Mouse (Mus musculus): ENCODE measurements at regions not wholly inside any gene's neighbourhood (a gene's known extent, or its start where the extent isn't known, plus 50 kb on each side); places are given as distances from the start of the nearest gene placed in this dataset.

GRCm38 (mm10) chr9:90494888-90495287, 224.3 kb upstream of the Tbc1d2b start:
- H3K4me1 ChIP-seq (ENCODE audit: control insufficient read depth, insufficient read depth, low read length) = no peaks in the 10 kb centered on the region
- H3K4me3 ChIP-seq (ENCODE audit: low read depth, low read length) = no peak overlapping the region
- H3K9me3 ChIP-seq (ENCODE audit: control insufficient read depth, low read length) = no peaks in the 10 kb centered on the region
- no peak overlapping the region for H3K27ac ChIP-seq (replicated peaks; ENCODE audit: low read depth, low read length)
- no peak for DNase-seq (ENCODE audit: low spot score)
- H3K36me3 ChIP-seq (ENCODE audit: control insufficient read depth, insufficient read depth, low read length) = no peaks in the 10 kb centered on the region
- H3K9ac ChIP-seq (ENCODE audit: low read depth, low read length) = no peak overlapping the region
- no peak for ATAC-seq (ENCODE audit: low read depth)
- H3K4me2 ChIP-seq (ENCODE audit: low read depth, low read length) = no peak overlapping the region
- WGBS = 66% methylated on average over 1 of the region's 1 CpGs
- H3K27me3 ChIP-seq (replicated peaks; ENCODE audit: control insufficient read depth, insufficient read depth, low read length) = no peaks in the 10 kb centered on the region

DNA sequence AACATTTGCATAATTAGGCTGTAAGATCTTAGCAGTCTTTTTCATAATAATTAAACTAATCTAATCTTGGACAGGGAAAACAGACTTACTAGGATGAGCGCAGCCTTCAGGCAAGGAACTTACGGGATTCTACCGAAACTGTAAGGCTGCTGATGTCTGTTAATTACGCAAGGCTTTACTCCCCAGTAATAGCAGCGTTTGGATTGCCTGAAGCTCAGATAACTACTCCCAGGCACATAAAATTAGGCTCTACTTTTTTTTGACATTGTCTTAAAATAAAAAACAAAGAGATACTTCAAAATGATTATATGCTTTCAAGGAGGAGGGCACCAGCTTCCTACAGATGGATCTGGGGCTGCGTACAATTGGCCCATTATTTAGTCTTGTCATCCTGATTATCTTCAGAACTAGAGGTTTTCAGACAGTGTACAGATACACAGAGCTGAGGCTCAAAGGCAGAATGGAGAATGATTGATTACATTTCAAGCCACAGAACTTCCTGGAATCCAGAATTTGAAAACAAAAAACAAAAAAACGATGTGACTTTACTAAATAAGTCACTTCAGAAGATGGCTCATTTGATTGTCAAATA, 220.1 kb upstream of the Tbc1d2b start:
- Histone ChIP-seq H3K4me3 (ENCODE audit: low read depth, low read length) (no peak overlapping the region), H3K27me3 (replicated peaks; ENCODE audit: control insufficient read depth, insufficient read depth, low read length) (no peaks in the 10 kb centered on the region), H3K27ac (replicated peaks; ENCODE audit: low read depth, low read length) (no peak overlapping the region), H3K9me3 (ENCODE audit: control insufficient read depth, low read length) (no peaks in the 10 kb centered on the region), H3K4me2 (ENCODE audit: low read depth, low read length) (no peak overlapping the region), H3K36me3 (ENCODE audit: control insufficient read depth, insufficient read depth, low read length) (no peaks in the 10 kb centered on the region), H3K4me1 (ENCODE audit: control insufficient read depth, insufficient read depth, low read length) (no peaks in the 10 kb centered on the region), H3K9ac (ENCODE audit: low read depth, low read length) (no peak overlapping the region)
- DNase-seq (ENCODE audit: low spot score) (no peak), ATAC-seq (ENCODE audit: low read depth) (no peak; the same call in 1 of the 2 replicates)
- 40% methylated on average over 7 of the region's 7 CpGs for whole genome bisulfite sequencing

DNA sequence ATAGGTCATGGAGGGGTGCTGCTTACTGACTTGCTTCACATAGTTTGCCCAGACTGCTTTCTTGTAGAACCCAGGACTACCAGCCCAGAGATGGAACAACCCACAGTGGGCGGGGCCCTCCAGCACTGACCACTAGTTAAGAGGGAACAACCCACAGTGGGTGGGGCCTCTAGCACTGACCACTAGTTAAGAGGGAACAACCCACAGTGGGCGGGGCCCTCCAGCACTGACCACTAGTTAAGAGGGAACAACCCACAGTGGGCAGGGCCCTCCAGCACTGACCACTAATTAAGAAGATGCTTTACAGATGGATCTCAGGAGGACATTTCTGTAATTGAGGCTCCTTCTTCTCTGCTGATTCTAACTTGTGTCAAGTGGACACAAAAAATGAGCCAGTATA, 180.0 kb upstream of the Tbc1d2b start:
- Histone ChIP-seq H3K9me3 (ENCODE audit: control insufficient read depth, low read length) (0 out of 2 replicates have a peak, but pooled peaks cover 3% of the 10 kb centered on the region), H3K4me2 (ENCODE audit: low read depth, low read length) (no peak overlapping the region), H3K4me3 (ENCODE audit: low read depth, low read length) (no peak overlapping the region), H3K4me1 (ENCODE audit: control insufficient read depth, insufficient read depth, low read length) (no peaks in the 10 kb centered on the region), H3K27ac (replicated peaks; ENCODE audit: low read depth, low read length) (no peak overlapping the region), H3K36me3 (ENCODE audit: control insufficient read depth, insufficient read depth, low read length) (no peaks in the 10 kb centered on the region), H3K9ac (ENCODE audit: low read depth, low read length) (no peak overlapping the region), H3K27me3 (replicated peaks; ENCODE audit: control insufficient read depth, insufficient read depth, low read length) (no peaks in the 10 kb centered on the region)
- no peak for DNase-seq (ENCODE audit: low spot score)
- ATAC-seq (ENCODE audit: low read depth) = no peak
- WGBS = 95% methylated on average over 2 of the region's 2 CpGs

DNA sequence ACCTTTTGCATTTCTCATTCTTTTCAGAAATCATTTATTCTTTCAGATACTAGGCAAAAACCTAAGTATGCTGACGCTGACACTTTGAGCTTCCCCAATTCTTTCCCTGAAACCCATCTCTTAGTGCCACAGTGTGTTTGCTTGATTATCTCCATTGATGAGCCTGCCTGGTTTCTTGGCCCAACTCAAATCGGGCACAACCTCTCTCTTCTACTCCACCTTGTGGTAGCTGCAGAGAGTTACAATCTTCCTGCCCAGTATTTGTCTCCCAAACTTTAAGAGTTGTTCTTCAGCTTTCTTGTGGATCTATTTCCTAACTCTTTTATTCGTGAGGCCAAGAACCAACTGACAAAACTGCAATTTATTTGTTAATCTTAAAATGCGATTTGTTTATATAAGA, 176.4 kb upstream of the Tbc1d2b start:
- H3K9ac ChIP-seq (ENCODE audit: low read depth, low read length) = no peak overlapping the region
- 20% methylated on average over 4 of the region's 4 CpGs for WGBS
- ATAC-seq (ENCODE audit: low read depth) (no peak), DNase-seq (ENCODE audit: low spot score) (peak; percentile 36)
- H3K27ac ChIP-seq (replicated peaks; ENCODE audit: low read depth, low read length) = no peak overlapping the region
- H3K4me2 ChIP-seq (ENCODE audit: low read depth, low read length) = no peak overlapping the region
- H3K36me3 ChIP-seq (ENCODE audit: control insufficient read depth, insufficient read depth, low read length) = no peaks in the 10 kb centered on the region
- no peaks in the 10 kb centered on the region for H3K9me3 ChIP-seq (ENCODE audit: control insufficient read depth, low read length)
- H3K4me3 ChIP-seq (ENCODE audit: low read depth, low read length) = no peak overlapping the region
- no peaks in the 10 kb centered on the region for H3K4me1 ChIP-seq (ENCODE audit: control insufficient read depth, insufficient read depth, low read length)
- no peaks in the 10 kb centered on the region for H3K27me3 ChIP-seq (replicated peaks; ENCODE audit: control insufficient read depth, insufficient read depth, low read length)

GRCm38 (mm10) chr9:90434902-90435301, 164.3 kb upstream of the Tbc1d2b start:
- 57% methylated on average over 4 of the region's 4 CpGs for WGBS
- ATAC-seq (ENCODE audit: low read depth) (no peak), DNase-seq (ENCODE audit: low spot score) (no peak)
- H3K36me3 ChIP-seq (ENCODE audit: control insufficient read depth, insufficient read depth, low read length) = no peaks in the 10 kb centered on the region
- no peak overlapping the region for H3K9ac ChIP-seq (ENCODE audit: low read depth, low read length)
- H3K27me3 ChIP-seq (replicated peaks; ENCODE audit: control insufficient read depth, insufficient read depth, low read length) = no peaks in the 10 kb centered on the region
- no peaks in the 10 kb centered on the region for H3K4me1 ChIP-seq (ENCODE audit: control insufficient read depth, insufficient read depth, low read length)
- H3K27ac ChIP-seq (replicated peaks; ENCODE audit: low read depth, low read length) = no peak overlapping the region
- H3K4me2 ChIP-seq (ENCODE audit: low read depth, low read length) = no peak overlapping the region
- no peak overlapping the region for H3K4me3 ChIP-seq (ENCODE audit: low read depth, low read length)
- H3K9me3 ChIP-seq (ENCODE audit: control insufficient read depth, low read length) = no peaks in the 10 kb centered on the region

DNA sequence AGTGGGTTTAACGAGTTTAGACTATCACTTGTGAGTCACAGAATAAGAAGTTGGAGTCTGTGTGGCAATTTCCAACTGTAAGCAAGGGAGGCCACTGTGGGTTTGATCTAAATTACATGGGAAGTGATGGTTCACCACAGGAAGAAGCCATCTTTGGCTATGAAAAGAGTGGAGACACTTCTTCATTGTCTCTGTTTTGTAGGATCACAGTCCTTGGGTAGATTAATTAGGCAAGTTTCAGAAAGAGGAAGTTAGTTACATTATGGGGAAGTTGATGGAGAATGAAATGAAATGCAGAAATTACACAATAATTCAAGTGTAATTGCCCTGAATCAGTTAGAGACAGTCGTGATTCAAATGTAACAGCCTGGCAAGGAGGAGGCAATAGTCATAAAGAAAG, 160.3 kb upstream of the Tbc1d2b start:
- H3K36me3 ChIP-seq (ENCODE audit: control insufficient read depth, insufficient read depth, low read length) = no peaks in the 10 kb centered on the region
- H3K4me2 ChIP-seq (ENCODE audit: low read depth, low read length) = no peak overlapping the region
- H3K27me3 ChIP-seq (replicated peaks; ENCODE audit: control insufficient read depth, insufficient read depth, low read length) = no peaks in the 10 kb centered on the region
- H3K9ac ChIP-seq (ENCODE audit: low read depth, low read length) = no peak overlapping the region
- no peak for ATAC-seq (ENCODE audit: low read depth)
- no peak for DNase-seq (ENCODE audit: low spot score)
- H3K4me1 ChIP-seq (ENCODE audit: control insufficient read depth, insufficient read depth, low read length) = no peaks in the 10 kb centered on the region
- H3K27ac ChIP-seq (replicated peaks; ENCODE audit: low read depth, low read length) = no peak overlapping the region
- 65% methylated on average over 2 of the region's 2 CpGs for WGBS
- H3K9me3 ChIP-seq (ENCODE audit: control insufficient read depth, low read length) = no peaks in the 10 kb centered on the region
- H3K4me3 ChIP-seq (ENCODE audit: low read depth, low read length) = no peak overlapping the region

GRCm38 (mm10) chr9:90421662-90422061, 151.1 kb upstream of the Tbc1d2b start:
- no peak overlapping the region for H3K27ac ChIP-seq (replicated peaks; ENCODE audit: low read depth, low read length)
- no peak for DNase-seq (ENCODE audit: low spot score)
- 83% methylated on average over 6 of the region's 6 CpGs for WGBS
- no peak overlapping the region for H3K4me2 ChIP-seq (ENCODE audit: low read depth, low read length)
- no peak for ATAC-seq (ENCODE audit: low read depth)
- H3K9me3 ChIP-seq (ENCODE audit: control insufficient read depth, low read length) = no peaks in the 10 kb centered on the region
- H3K36me3 ChIP-seq (ENCODE audit: control insufficient read depth, insufficient read depth, low read length) = no peaks in the 10 kb centered on the region
- no peaks in the 10 kb centered on the region for H3K27me3 ChIP-seq (replicated peaks; ENCODE audit: control insufficient read depth, insufficient read depth, low read length)
- no peaks in the 10 kb centered on the region for H3K4me1 ChIP-seq (ENCODE audit: control insufficient read depth, insufficient read depth, low read length)
- H3K9ac ChIP-seq (ENCODE audit: low read depth, low read length) = no peak overlapping the region
- no peak overlapping the region for H3K4me3 ChIP-seq (ENCODE audit: low read depth, low read length)

GRCm38 (mm10) chr9:90419762-90420541, 149.3 kb upstream of the Tbc1d2b start:
- Histone ChIP-seq H3K4me3 (ENCODE audit: low read depth, low read length) (no peak overlapping the region), H3K27me3 (replicated peaks; ENCODE audit: control insufficient read depth, insufficient read depth, low read length) (no peaks in the 10 kb centered on the region), H3K4me1 (ENCODE audit: control insufficient read depth, insufficient read depth, low read length) (no peaks in the 10 kb centered on the region), H3K36me3 (ENCODE audit: control insufficient read depth, insufficient read depth, low read length) (no peaks in the 10 kb centered on the region), H3K9ac (ENCODE audit: low read depth, low read length) (no peak overlapping the region), H3K4me2 (ENCODE audit: low read depth, low read length) (no peak overlapping the region), H3K9me3 (ENCODE audit: control insufficient read depth, low read length) (no peaks in the 10 kb centered on the region), H3K27ac (replicated peaks; ENCODE audit: low read depth, low read length) (no peak overlapping the region)
- ATAC-seq (ENCODE audit: low read depth) (no peak), DNase-seq (ENCODE audit: low spot score) (no peak)
- 91% methylated on average over 7 of the region's 7 CpGs for WGBS

DNA sequence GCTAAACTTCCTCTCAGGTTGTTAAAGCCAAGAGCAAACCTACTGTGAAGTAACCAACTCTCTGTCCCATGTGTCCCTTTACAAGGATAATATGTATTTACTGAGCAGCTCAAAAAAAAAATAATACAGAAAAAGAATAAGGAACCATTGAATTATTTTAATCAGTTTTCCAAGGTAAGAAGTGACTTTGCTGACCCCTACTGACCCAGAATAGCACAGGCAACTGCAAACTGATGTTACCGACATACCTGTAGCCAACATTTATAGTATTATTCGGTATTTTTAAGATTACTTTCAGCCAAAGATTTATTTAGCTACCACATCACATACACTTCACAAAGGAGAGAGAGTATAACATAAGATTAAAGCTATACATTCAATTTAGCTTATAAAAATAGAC, 138.2 kb upstream of the Tbc1d2b start:
- 61% methylated on average over 2 of the region's 2 CpGs for WGBS
- Histone ChIP-seq H3K9me3 (ENCODE audit: control insufficient read depth, low read length) (no peaks in the 10 kb centered on the region), H3K36me3 (ENCODE audit: control insufficient read depth, insufficient read depth, low read length) (no peaks in the 10 kb centered on the region), H3K9ac (ENCODE audit: low read depth, low read length) (no peak overlapping the region), H3K4me3 (ENCODE audit: low read depth, low read length) (no peak overlapping the region), H3K27ac (replicated peaks; ENCODE audit: low read depth, low read length) (no peak overlapping the region), H3K27me3 (replicated peaks; ENCODE audit: control insufficient read depth, insufficient read depth, low read length) (no peaks in the 10 kb centered on the region), H3K4me2 (ENCODE audit: low read depth, low read length) (no peak overlapping the region), H3K4me1 (ENCODE audit: control insufficient read depth, insufficient read depth, low read length) (no peaks in the 10 kb centered on the region)
- DNase-seq (ENCODE audit: low spot score) (no peak), ATAC-seq (ENCODE audit: low read depth) (no peak)

Measured in embryonic facial prominence, embryonic 14.5 days (tissue).